Mouse (Mus musculus) monocyte, adult 59 days (primary cell): ENCODE data around the gene Pgpep1l. TPM values are rescaled to one million over a fixed set of nuclear protein-coding genes. Genes with fewer than 3 reads are reported as not detected.

Source experiments
- total RNA-seq, 2 experiments: library from RNA; stranded (reverse); gene quantifications; one replicate each; pipeline ENCODE4 v1.2.4; 2023

The Pgpep1l gene
- total RNA-seq = not detected

DNA sequence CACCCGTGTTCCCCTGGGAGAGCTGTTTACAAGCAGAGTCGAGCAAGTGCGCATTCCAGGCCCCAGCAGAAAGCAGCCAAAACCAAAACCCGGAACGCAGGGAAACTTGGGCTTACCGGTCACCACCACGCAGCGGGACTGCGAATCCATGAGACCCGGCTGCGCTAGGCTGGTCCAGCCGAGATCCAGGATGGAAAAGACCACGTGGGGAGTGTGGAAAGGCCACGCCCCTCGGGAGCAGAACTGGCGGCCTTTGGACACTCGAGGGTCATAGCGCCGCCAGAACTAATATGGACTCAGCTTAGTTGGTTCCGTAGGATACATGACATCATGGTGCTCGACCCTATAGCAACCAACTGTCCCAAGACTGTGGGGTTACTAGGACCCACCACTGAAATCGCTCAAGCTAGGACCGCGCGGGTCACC lies at the start of gene Pgpep1l:
TSS of gene Pgpep1l (minus strand) at position 206 of the 426 bp plus-strand sequence.

DNA sequence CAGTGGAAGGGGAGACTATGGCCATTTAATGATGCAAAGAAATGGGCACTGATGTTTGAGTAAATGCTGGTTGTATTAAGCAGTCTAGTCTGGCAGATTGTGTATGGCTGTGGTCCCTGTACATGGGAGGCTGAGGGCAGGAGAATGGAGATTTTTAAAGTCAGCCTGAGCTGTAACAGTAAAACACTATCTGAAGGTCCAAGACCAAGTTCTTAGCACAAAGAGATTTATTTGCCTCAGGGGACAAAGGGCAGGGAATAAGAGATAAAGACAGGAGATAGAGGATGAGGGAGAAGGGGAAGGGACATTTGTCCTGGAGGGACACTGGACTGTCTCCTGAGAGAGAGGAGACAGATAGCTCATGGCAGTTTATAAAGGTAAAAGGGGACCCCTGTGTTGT lies 9.5 kb upstream of the Pgpep1l start, which contains the start of gene Fam169b:
TSS of gene Fam169b (plus strand) at position 325 of the 400 bp plus-strand sequence.

Other genes with a start within 250 kb of the Pgpep1l start
- gene Fam169b, start 9.6 kb upstream of the Pgpep1l start, total RNA-seq = under 1 TPM; 0.15 to 0.66 TPM